Mouse (Mus musculus) heart, embryonic 11.5 days (tissue): ENCODE data around the gene Ptprk. TPM values are rescaled to one million over a fixed set of nuclear protein-coding genes. Genes with fewer than 3 reads are reported as not detected.

Experiments
- ATAC-seq: fragments of 200-750 bp; cut with Nextera tagmentation; replicated peaks from 2 replicates; pipeline ENCODE4 v1.8.0; 2017; ENCODE audit warnings: moderate library complexity; ENCODE audit not compliant: insufficient number of reproducible peaks, low FRiP score, low TSS enrichment
- H3K27ac ChIP-seq: fragments of 300-500 bp; sonication (generic); 2 replicates; pipeline ENCODE4 v1.5.1; 2014; ENCODE audit warnings: mild to moderate bottlenecking, low read depth, low read length
- H3K27me3 ChIP-seq: fragments of 300-500 bp; sonication (generic); 2 replicates; pipeline ENCODE4 v1.6.1; 2014; ENCODE audit warnings: mild to moderate bottlenecking, low read length, mixed read lengths; ENCODE audit not compliant: control insufficient read depth, insufficient read depth
- H3K36me3 ChIP-seq: fragments of 300-500 bp; sonication (generic); 2 replicates; pipeline ENCODE4 v1.6.1; 2014; ENCODE audit warnings: mild to moderate bottlenecking, low read length, moderate library complexity, mixed read lengths; ENCODE audit not compliant: control insufficient read depth, insufficient read depth
- H3K4me1 ChIP-seq: fragments of 300-500 bp; sonication (generic); 2 replicates; pipeline ENCODE4 v1.6.1; 2014; ENCODE audit warnings: low read length; ENCODE audit not compliant: control insufficient read depth, insufficient read depth
- H3K4me2 ChIP-seq: fragments of 300-500 bp; sonication (generic); 2 replicates; pipeline ENCODE4 v1.6.1; 2014; ENCODE audit warnings: mild to moderate bottlenecking, moderate library complexity
- H3K4me3 ChIP-seq: fragments of 300-500 bp; sonication (generic); 2 replicates; pipeline ENCODE4 v1.5.1; 2014; ENCODE audit warnings: low read depth, low read length
- H3K9ac ChIP-seq: fragments of 300-500 bp; sonication (generic); 2 replicates; pipeline ENCODE4 v1.6.1; 2014; ENCODE audit warnings: mild to moderate bottlenecking, low read depth, low read length, moderate library complexity
- H3K9me3 ChIP-seq: fragments of 300-500 bp; sonication (generic); replicated peaks from 2 replicates; pipeline ENCODE4 v1.6.1; 2016; ENCODE audit warnings: low read length; ENCODE audit not compliant: control insufficient read depth
- WGBS: fragments of 180-500 bp; shearing (Covaris S2); extraction: QIAGEN DNeasy Blood & Tissue Kit; methylation state at CpG from one replicate; pipeline ENCODE4 v1.1.7; 2014; ENCODE audit not compliant: insufficient replicate concordance; 5-methylcytosine and 5-hydroxymethylcytosine counted together
- polyA plus RNA-seq: library from polyadenylated mRNA; unstranded; fragments of >200 nt; fragmentation: Nextera tagmentation; extraction: Ambion mirVana; gene quantifications from 2 replicates; pipeline ENCODE4 v1.2.1, GENCODE M21; 2014

Gene Ptprk
- polyA plus RNA-seq, 1 experiment from 2014 or later: 42.1 TPM

- peaks cover 8% of the 10 kb centered on the region for H3K36me3 ChIP-seq
- no peaks in the 10 kb centered on the region for H3K4me1 ChIP-seq
- ATAC-seq: no peak
- no peaks in the 10 kb centered on the region for H3K27me3 ChIP-seq
- no peak overlapping the region for H3K4me2 ChIP-seq
- no peak overlapping the region for H3K4me3 ChIP-seq
- H3K27ac ChIP-seq: no peak overlapping the region
- 75% methylated on average over 3 of the region's 3 CpGs for WGBS
- no peak overlapping the region for H3K9ac ChIP-seq
- H3K9me3 ChIP-seq: no peaks in the 10 kb centered on the region
Observed at GRCm38 (mm10) chr10:28262159-28262558, 187.5 kb downstream of the Ptprk start.

GRCm38 (mm10) chr10:28263546-28263945 is 188.9 kb downstream of the Ptprk start:
- no peak overlapping the region for H3K4me3 ChIP-seq
- H3K4me1 ChIP-seq: no peaks in the 10 kb centered on the region
- H3K9me3 ChIP-seq: no peaks in the 10 kb centered on the region
- H3K9ac ChIP-seq: no peak overlapping the region
- H3K36me3 ChIP-seq: peaks cover 8% of the 10 kb centered on the region
- H3K4me2 ChIP-seq: no peak overlapping the region
- 84% methylated on average over 2 of the region's 2 CpGs for WGBS
- no peaks in the 10 kb centered on the region for H3K27me3 ChIP-seq
- no peak overlapping the region for H3K27ac ChIP-seq
- ATAC-seq: no peak

DNA sequence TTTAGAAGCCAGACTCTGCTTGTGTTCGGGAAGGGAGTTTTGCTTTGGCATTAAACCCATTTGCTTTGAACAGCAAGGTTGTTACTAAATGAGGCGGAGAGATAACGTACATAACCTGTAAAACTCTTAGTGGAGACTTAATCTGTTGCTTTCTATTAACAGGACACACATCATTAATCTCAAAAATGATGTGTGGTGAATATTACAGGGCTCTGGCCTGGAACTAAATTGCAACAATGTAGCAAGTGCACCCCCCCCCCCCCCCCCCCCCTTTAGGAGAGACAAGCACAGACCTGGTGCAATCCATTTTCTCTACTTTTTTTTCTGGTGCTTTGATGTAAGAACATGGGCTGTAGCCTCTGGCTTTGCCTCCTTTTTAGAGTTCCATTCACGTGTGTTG is 195.7 kb downstream of the Ptprk start:
- ATAC-seq: no peak
- no peak overlapping the region for H3K4me2 ChIP-seq
- H3K36me3 ChIP-seq: peaks cover 6% of the 10 kb centered on the region
- 74% methylated on average over 4 of the region's 4 CpGs for WGBS
- H3K9ac ChIP-seq: no peak overlapping the region
- no peak overlapping the region for H3K27ac ChIP-seq
- H3K4me3 ChIP-seq: no peak overlapping the region
- no peaks in the 10 kb centered on the region for H3K9me3 ChIP-seq
- H3K27me3 ChIP-seq: no peaks in the 10 kb centered on the region
- H3K4me1 ChIP-seq: no peaks in the 10 kb centered on the region

DNA sequence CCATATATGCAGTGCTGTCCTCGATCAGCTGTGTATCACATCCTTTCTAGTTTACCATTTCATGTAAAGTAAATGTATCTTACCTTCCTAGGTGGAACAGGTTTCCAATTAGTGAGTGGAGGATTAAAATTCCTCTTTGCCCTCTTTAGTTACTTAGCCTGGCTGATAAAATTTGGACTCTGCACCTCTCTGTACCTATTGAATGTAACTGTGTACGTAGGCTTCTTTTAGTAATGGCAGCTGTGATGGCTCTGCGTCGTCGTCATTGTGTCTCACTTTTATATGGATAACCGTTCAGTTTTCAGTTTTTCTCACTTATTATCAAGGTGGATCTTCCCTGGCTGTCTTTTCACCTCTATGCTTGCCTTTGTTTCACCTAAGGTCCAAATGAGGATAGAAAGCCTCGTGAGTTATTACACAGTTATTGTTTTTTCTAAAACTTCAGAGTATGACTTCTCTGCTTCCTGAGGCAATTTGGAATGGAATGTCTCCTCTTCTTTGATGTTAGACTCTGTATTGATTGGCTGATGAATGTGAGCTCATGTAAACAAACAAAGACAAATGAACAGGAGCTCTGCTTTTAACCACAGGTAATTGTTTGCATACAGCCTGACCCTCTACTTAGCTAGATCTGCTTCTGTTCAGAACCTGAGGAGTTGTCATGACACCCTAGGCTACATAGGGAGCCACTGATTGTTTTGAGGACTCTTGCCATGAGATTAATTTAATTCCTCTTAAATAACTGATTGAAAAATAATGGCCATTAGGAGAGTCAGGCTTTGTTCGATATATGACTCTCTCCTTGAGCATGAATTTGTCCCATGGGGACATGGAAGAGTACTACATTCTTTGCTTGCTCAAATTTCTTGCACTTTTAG is 197.3 kb downstream of the Ptprk start:
- no peak overlapping the region for H3K9ac ChIP-seq
- no peaks in the 10 kb centered on the region for H3K9me3 ChIP-seq
- ATAC-seq: no peak
- WGBS: 80% methylated on average over 8 of the region's 8 CpGs
- no peak overlapping the region for H3K4me3 ChIP-seq
- no peaks in the 10 kb centered on the region for H3K27me3 ChIP-seq
- H3K4me2 ChIP-seq: no peak overlapping the region
- no peaks in the 10 kb centered on the region for H3K4me1 ChIP-seq
- no peaks in the 10 kb centered on the region for H3K36me3 ChIP-seq
- H3K27ac ChIP-seq: no peak overlapping the region

- Histone ChIP-seq H3K9me3 (no peaks in the 10 kb centered on the region), H3K36me3 (no peaks in the 10 kb centered on the region), H3K4me2 (no peak overlapping the region), H3K4me1 (no peaks in the 10 kb centered on the region), H3K9ac (no peak overlapping the region), H3K27me3 (no peaks in the 10 kb centered on the region), H3K27ac (no peak overlapping the region), H3K4me3 (no peak overlapping the region)
- ATAC-seq: no peak
- 86% methylated on average over 2 of the region's 2 CpGs for WGBS
Observed at GRCm38 (mm10) chr10:28278757-28279156, 204.1 kb downstream of the Ptprk start.

GRCm38 (mm10) chr10:28297531-28297930 is 222.9 kb downstream of the Ptprk start:
- Histone ChIP-seq H3K4me2 (no peak overlapping the region), H3K4me1 (no peaks in the 10 kb centered on the region), H3K4me3 (no peak overlapping the region), H3K27ac (no peak overlapping the region), H3K27me3 (no peaks in the 10 kb centered on the region), H3K9me3 (no peaks in the 10 kb centered on the region), H3K9ac (no peak overlapping the region), H3K36me3 (no peaks in the 10 kb centered on the region)
- ATAC-seq: no peak
- 63% methylated on average over 1 of the region's 1 CpGs for WGBS

GRCm38 (mm10) chr10:28299207-28299606 is 224.6 kb downstream of the Ptprk start:
- H3K27me3 ChIP-seq: no peaks in the 10 kb centered on the region
- H3K36me3 ChIP-seq: no peaks in the 10 kb centered on the region
- H3K4me3 ChIP-seq: no peak overlapping the region
- no peak for ATAC-seq
- no peaks in the 10 kb centered on the region for H3K9me3 ChIP-seq
- H3K27ac ChIP-seq: no peak overlapping the region
- no peaks in the 10 kb centered on the region for H3K4me1 ChIP-seq
- H3K4me2 ChIP-seq: no peak overlapping the region
- no peak overlapping the region for H3K9ac ChIP-seq
- 82% methylated on average over 4 of the region's 4 CpGs for WGBS

- H3K9me3 ChIP-seq: no peaks in the 10 kb centered on the region
Observed at GRCm38 (mm10) chr10:28303856-28304255, 229.2 kb downstream of the Ptprk start.

GRCm38 (mm10) chr10:28304292-28304875 is 229.8 kb downstream of the Ptprk start:
- Histone ChIP-seq H3K36me3 (no peaks in the 10 kb centered on the region), H3K27me3 (no peaks in the 10 kb centered on the region), H3K4me3 (no peak overlapping the region), H3K4me2 (no peak overlapping the region), H3K4me1 (peaks cover 7% of the 10 kb centered on the region; the same call in 1 of the 2 replicates), H3K27ac (no peak overlapping the region), H3K9me3 (no peaks in the 10 kb centered on the region), H3K9ac (no peak overlapping the region)
- no peak for ATAC-seq
- WGBS: 72% methylated on average over 4 of the region's 4 CpGs

More at GRCm38 (mm10) chr10:28303856-28304255, 229.2 kb downstream of the Ptprk start:
- Histone ChIP-seq H3K4me2 (no peak overlapping the region), H3K27ac (no peak overlapping the region), H3K9ac (no peak overlapping the region), H3K36me3 (no peaks in the 10 kb centered on the region), H3K4me1 (peaks cover 7% of the 10 kb centered on the region; the same call in 1 of the 2 replicates), H3K27me3 (no peaks in the 10 kb centered on the region), H3K4me3 (no peak overlapping the region)
- no peak for ATAC-seq
